Mouse (Mus musculus) hindlimb bud, embryonic 11.5 days (tissue): ENCODE measurements at regions not wholly inside any gene's neighbourhood (a gene's known extent, or its start where the extent isn't known, plus 50 kb on each side); places are given as distances from the start of the nearest gene placed in this dataset.
"Not testable (repeated sequence)": the region's sequence is repeated elsewhere in the genome, so short reads cannot be mapped to it uniquely, and the experiment has no call there.

Experiments
- DNase-seq: peaks from one replicate; pipeline ENCODE4 v3.0.0-alpha.2; 2012; ENCODE audit warnings: low read depth, low spot score; ENCODE audit errors: extremely low spot score

DNA sequence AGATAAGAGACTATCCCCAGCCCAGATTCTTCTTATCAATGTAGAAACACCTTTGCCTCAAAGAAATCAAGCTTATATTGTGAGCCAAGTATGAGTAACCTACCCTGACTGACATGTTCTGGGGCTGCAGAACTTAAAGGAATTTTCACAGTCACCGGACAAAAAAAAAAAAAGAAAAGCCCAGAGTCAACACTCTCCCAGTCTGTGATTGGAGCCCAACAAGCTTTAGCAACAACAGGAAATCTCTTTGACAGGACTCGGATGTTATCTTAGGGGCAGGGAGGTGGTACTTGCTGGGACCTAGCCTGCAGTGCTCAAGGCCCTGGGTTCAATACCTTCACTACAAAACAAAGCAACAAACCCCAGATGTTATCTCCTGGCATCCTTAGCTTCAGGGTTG lies 114.2 kb downstream of the Nectin1 start:
- DNase-seq = no peak

DNA sequence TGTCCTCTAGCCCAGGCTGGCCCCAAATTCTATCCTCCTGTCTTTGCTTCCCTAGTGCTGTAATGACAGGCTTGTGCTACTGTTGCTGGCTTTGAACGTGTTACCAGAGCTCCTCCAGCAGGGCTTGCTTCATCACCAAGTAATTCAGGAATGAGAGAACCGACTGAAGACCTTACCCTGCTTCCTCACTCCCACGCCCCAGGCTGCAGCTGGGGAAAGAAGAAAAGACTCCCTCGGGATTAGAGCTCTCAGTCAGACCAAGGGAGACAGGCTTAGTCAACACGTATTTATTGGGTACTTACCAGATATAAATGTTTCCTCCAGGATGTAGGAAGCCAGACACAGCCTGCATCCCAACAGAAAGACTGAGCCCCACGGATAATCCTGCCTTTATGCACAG lies 115.0 kb downstream of the Nectin1 start:
- no peak for DNase-seq

DNA sequence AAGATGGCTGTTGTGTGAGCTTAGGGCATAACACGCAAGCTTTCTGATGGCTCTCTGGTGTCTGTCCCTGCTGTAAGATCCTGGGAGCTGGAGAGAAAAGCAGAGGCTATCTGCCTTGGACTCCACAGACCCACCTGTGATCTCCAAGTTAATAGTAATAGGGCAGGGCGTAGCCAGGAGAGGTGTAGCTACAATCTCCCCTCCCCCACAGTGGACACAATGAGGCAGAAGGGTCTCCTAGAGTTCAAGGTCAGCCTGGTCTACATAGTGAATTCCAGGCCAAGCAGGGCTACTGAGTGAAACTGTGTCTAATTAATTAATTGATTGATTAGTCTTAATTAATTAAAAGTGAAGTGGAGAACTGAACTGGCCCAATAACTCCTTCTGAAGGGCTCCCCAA lies 116.5 kb downstream of the Nectin1 start:
- DNase-seq = no peak

DNA sequence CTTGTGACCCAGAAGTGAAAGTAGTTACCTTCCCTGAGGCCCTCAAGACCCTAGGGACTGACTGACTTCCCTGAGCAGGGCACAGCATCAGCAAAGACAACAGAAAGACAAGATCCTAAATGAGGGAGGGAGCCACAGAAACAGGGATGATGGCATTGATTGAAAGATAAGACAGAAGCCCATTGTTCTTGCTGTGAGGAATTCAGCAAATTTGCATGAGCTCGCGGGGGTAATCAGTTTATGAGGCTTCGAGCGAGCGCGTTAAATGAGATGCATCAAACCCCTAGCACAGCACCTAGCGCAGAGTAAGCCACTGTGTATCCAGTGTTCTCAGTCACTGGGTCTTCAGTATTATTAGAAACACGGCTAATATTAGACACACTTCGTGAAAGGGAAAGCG lies 117.6 kb downstream of the Nectin1 start:
- no peak for DNase-seq

DNA sequence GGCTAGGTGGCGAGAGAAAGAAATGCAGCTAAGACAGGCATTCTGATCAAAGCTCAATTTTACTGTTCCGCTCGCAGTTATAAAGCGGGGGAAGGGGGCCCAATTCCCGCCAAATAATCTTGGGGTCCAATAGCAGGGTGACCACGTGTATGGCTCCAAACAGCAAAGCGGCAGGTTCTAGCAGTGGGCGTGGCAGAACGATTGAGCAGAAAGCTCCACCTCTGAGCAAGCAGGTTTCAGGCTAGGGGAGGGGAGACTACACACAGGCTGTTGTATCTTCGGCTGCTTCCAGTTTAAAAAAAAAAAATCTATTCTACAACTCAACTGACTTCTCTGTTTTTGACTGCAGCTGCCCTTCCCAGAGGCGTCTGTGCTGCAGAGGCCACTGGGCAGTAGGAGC lies 118.2 kb downstream of the Nectin1 start:
- not testable (repeated sequence) for DNase-seq

DNA sequence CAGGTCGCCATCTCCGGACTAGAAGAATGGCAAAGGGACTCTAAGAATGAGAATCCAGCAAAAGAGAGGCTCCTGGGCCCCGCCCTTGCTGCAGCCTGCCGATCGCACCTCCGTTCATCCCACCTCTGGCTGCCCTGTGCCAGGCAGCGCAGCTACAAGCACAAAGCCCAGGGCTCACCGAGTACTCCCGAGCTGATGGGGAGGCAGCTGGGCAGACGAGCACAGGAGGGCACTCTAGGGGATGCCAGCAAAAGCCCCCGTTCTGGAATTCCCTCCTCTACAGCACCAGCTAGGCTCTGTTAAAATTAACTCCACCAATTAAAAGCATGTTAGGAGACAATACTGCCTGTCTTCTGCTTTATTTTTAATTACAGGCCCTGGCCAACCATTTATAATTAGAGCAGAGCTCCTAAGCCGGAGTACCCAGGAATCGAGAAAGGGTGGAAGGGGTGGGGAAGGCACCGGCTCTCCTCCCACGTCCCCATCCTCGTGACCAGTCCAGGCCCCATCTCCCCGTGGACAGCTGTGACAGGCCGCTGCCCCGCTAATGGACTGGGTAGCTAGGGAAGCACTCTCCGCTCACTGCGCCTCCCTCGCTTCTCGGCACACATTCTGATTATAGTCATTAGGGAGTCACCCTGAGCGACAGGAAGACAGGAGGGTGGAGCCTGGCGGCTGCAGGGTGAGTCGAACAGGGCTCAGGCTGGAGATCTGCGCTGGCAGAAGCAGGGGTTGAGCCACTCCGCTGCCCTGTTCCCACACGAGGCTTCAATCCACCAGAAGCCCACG lies 120.0 kb downstream of the Nectin1 start:
- DNase-seq = no peak

DNA sequence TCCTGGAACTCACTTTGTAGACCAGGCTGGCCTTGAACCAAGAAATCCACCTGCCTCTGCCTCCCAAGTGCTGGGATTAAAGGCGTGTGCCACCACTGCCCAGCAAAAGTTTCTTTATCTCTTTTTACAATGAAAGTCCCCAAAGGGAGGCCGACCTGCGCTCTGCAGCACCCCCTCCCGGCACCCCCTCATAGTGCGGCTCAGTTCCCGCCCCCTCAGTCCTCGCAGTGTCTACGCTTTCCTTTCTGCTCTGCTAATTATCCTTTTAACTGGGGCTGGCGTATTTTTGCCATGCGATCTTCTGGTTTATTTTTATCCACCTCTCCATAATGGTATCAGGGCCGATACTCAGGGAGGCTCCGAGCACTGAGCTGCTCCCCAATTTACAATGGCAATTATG lies 123.0 kb downstream of the Nectin1 start:
- DNase-seq = no peak

DNA sequence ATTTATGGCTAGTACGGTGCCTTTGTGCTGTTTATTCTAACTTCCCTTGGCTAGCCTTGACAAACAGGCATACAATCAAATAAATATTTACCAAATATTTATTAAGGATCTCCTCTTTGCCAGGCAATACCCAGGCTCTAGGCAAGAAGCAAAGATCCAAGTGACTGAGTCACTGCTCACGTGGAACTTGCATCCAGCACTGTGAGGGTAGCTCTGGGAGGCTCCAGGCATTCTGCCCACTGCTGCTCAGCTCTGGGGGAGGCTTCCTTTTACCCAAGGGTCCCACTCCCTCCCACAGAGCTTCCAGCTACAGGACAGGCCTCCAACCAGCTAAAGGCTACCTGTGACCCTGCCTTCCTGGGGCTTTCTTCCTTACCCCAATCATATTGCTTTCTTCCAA lies 130.1 kb downstream of the Nectin1 start:
- DNase-seq = no peak

DNA sequence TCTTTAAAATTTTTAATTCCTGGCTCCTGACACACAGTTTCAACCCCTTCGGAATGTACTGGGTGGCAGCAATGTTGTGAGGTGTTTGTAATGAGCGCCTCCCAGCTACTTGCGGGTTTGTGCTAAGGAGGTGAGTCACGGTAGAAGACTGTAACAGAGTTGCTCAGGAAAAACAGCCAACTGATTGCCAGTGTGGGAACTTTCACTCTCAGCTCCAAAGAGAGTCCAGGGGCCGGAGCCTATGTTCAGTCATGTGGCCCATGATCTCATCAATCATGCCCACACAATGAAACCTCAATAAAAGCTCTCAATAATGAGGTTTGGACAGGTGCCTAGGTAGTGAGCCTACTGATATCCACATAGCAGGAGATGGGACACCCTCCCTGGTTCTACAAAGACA lies 130.5 kb downstream of the Nectin1 start:
- DNase-seq = no peak

DNA sequence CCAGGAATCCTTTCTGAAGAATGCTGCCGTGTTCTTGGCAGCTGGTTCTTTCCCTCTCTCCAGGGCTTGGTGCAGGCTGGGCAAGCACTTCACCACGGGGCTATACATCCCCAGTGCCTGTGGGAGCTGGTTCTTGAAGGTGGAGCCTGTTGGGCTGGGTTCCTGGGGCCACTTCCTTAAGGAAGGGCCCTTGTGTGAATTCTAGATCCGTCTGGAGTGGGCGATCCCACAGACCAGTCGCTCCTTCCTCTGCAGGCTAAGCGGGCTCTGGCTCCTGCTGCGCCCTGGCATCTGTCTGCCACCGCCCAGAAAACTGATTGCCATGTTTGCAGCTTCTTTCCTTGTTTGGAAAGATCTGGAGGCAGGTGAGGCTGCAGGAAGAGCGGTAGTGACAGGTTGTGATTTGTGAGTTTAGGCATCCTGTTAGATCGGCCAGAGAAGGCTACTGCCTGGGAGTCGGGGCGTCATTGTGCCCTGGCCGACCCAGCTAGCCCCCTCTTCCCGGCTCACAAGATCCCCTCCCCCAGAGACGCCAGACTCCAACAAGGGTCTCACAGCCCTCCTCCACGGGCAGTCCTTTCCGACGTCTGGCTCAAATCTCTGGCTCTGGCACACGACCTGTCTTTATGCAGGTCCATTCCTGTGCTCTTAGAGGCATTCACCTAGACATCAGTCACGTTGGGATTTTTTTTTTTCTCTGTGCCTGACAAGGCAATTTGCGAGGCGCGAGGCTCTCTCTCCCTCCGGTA lies 135.6 kb downstream of the Nectin1 start:
- DNase-seq = no peak

DNA sequence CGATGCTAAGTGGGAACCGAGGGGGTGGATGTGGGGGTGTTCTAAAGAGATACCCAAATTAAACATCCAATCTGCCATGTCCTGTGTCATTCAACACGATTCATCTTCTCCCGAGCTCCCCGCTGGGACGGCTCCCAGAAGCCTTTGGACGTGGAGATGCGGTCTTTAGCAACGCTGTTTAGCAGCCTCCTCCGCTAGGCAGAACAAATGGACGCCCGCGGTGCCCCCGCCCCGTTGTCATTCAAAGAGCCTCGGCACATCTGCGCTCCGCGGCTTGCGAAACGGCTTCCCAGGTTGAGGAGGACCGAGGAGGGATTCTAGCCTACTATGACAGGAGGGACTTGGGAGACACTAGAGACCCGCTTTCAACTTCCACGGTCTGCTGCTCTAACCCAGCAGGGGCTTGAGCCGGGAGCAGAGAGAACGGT lies 136.2 kb downstream of the Nectin1 start:
- DNase-seq = no peak

DNA sequence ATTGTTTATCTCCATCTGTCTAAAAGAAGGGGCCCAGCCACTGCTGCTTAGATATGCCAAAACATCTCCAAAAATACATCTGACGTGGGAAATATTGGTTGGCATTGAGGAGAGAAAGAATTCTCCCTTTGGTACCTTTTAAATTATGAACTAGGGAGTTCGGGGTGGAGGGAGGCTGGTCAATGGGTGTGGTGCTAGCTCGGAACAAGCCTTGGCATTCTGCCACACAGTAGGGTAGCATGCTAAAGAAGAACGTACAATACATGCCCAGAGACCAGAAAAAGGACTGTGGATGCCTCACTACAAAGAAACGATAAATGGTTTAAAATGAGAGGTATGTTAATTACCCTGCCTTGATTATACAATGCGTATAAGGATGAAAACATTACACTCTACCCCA lies 149.3 kb downstream of the Nectin1 start:
- DNase-seq = no peak

DNA sequence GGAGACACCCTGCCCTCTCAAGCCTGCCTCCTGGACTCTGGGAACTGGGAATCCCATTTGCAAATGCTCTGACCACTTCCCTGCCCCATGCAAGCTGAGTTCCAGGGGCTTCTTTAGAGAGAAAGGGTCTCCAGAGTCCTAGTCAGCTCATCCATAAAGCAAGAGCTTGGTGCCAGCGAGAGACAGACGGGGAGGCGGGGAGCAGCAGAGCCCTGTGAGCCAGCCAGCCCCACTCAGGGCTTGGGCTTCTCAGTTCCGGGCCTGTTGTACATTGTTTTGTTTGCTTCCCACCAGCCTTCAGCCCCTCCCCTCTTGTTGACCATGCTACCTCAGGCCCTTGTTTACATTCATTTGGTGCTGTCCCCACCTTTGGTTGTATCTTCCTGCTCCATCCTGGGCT lies 143.9 kb upstream of the Thy1 start:
- no peak for DNase-seq

DNA sequence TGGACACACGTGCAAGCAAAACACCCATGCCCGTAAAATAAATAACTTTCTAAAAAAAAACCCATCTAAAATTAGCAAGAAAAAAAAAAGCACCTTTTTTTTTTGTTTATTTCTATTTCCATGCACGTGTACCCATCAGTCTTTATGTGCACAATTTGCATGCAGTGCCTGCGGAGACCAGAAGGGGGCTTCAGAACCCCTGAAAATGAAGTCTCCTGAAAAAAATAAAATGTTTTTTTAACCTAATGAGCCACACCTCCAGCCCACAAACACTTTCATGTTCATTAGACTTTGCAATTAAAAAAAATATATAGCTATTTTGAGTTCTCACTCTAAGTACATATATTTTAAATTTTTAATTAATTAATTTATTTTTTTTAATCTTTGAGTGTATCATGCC lies 134.9 kb upstream of the Thy1 start:
- no peak for DNase-seq

DNA sequence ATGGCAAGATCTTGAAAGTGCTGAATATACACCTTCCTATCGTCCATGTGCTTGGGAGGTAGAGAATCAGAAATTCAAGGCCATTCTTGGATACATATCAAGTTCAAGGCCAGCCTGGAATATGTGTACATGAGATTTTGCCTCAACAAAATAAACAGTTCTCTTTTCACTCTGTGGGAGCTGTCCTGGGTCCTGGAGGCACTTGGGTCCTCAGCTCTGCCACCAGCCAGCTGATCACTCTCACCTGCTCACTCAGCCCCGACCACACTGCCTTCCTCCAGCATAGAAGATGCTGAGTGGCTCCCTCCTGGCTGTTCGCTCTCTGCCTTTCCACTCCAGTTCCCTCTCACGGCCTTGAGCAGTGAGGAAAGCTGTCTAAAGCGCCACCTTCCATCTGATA lies 128.2 kb upstream of the Thy1 start:
- no peak for DNase-seq

DNA sequence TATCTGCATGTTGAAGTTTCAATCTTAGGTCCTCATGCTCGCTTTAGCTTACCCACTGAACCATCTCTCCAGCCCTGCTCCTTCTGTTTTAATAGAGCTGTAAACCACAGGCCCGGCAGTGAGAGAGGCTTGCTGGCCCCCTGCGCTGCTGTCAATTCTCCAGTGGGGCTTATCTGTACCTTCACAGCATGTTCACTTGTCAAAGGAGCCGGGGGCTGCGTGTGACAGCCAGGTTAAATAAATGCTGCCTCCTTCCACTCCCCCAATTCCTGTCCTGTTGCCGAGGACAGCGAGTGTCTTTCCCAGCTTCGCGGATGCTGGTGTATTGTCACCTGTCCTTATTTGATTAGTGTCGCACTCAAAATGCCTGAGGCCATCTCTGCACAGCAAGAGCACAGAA lies 125.7 kb upstream of the Thy1 start:
- no peak for DNase-seq

DNA sequence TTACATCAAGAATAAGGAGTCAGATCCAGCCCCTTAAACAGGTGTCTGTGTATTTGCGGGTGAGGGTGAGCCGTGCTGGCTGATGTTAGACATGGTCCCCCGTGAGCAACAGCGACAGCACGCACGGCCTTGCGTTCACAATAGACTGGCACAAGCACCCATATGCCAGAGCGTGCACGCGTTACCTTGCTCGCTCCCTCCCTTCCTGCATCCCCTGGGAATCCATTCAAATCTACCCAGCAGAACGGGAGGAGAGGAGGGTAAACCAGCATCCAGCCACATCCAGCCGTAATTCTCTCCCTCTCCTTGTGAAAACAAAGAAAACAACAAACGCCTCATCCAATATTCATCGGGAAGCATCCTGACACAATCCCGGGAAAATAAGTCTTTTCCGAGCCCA lies 124.2 kb upstream of the Thy1 start:
- DNase-seq = no peak

DNA sequence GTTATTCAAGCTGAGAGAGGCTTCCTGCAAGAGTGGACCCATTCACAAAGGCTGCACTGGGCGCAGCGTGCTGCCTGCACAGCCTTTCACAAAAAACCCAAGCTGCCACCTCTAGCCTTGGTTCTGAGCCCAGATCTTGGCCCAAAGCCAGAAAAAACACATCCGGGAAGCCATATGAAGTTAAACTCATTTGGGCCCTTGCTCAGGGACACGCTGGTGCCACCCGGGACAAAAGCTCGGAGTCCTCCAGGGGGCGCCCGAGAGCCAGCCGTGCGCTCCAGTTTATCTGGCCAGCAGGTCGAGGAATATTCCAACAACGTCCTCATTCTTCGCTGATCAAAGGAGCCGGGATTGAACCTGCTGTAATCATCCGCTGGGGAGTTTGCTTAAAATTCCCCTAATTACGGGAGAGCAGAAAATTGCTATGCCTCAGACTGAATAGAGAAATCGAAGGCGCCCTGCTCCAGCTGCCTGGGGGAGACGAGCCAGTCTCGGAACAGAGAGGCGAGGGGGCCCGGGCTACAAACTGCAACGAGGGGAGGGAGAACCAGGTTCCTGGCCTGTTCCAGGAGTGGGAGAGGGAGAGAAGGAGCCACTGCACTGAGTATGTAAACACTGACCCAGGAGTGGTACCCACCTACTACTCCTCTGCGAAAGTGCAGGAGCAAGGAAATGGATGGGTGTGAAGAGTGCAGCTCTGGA lies 123.0 kb upstream of the Thy1 start:
- peak; percentile 28 for DNase-seq

DNA sequence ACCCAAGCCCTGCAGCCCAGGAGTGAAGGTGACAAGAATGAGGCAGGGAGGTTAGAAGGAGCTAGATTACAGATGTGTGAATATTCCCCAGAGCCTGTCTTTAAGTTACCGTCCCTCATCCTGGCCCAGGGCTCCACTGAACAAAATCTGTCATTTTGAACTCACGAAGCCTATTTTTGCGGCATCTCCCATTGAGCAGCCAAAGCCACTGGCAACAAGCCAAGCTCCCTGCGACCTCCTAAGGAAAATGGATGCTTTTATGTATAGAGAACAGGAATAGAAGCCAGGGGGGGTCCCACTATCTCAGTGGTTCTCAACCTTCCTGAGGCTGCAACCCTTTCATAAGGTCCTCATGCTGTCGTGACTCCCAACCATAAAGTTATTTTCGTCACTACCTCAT lies 121.0 kb upstream of the Thy1 start:
- DNase-seq = no peak

DNA sequence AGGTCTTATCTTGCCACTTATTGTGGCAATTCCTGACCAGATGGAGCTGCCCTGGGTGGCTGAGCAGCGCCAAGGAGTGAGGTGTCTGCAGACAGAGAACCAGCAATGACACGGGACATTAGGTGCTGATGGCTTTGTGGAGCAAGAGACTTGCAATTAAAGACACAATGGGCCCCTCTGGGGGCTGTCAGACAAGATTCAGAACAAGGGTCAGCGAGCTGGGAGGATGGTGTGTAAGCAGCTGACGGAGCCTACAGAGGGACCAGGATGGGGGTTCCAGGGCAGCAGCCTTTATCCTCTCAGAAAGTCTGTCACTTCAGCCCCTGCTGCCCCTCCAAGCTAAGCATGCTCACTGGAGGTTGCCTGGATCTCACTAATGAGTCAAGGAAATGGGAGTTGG lies 120.1 kb upstream of the Thy1 start:
- DNase-seq = no peak

DNA sequence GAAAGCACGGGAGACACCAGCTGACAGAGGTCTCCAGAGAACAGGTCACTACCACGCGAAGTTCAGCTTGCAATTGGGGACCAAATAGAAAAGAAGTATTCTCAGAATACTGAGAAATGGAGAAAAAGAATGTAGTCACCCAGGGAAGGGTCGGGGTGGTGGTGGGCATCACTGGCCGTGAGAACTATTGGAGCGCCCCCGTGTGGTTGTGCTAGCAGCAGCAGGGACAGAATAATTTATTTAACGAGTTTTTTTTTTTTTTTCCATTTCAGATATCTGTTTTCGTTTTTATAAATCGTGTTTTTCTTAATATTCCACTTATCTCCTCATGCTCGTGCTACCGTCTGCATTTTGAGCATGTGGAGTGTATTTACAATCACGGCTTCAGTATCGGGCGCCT lies 118.4 kb upstream of the Thy1 start:
- DNase-seq = no peak
